Mouse (Mus musculus) liver, embryonic 14 days (tissue): Measurements from ENCODE around the gene 6030468B19Rik. TPM values are rescaled to one million over a fixed set of nuclear protein-coding genes. Genes with fewer than 3 reads are reported as not detected.

ENCODE experiments used
- polyA plus RNA-seq: library from polyadenylated mRNA; depleted of rRNA; stranded (reverse); fragments of >200 nt; gene quantifications from 2 replicates; pipeline ENCODE4 v1.2.3, GENCODE M21; 2012; rRNA removed

Gene 6030468B19Rik
- polyA plus RNA-seq, result 76.6 and 99.3 TPM in 2 replicates

GRCm38 (mm10) chr11:117797511-117798159 is at the start of gene 6030468B19Rik:
TSS of gene 6030468B19Rik (plus strand) at chr11:117797660.

GRCm38 (mm10) chr11:117781993-117782704 is 15.3 kb upstream of the 6030468B19Rik start, which contains the start of the genes Tmc8 and Tmc6:
TSS of gene Tmc8 (plus strand) at chr11:117782076.
TSS of gene Tmc6 (minus strand) at chr11:117782198.

GRCm38 (mm10) chr11:117809407-117810311 is 12.2 kb downstream of the 6030468B19Rik start, which contains the start of the genes Gm20708 and Syngr2:
TSS of gene Gm20708 (plus strand) at chr11:117809668.
TSS of gene Syngr2 (plus strand) at chr11:117809668.

GRCm38 (mm10) chr11:117825333-117826101 is 28.1 kb downstream of the 6030468B19Rik start, which contains the start of the genes Afmid and Tk1:
TSS of gene Afmid (plus strand) at chr11:117825924.
TSS of gene Tk1 (minus strand) at chr11:117826092.

GRCm38 (mm10) chr11:117848985-117849671 is 51.7 kb downstream of the 6030468B19Rik start, which contains the start of gene Birc5:
TSS of gene Birc5 (plus strand) at chr11:117849251.

Other genes starting within 250 kb of the 6030468B19Rik start
- 3.4 and 3.6 TPM in 2 replicates for gene Tnrc6c, start 143.4 kb upstream of the 6030468B19Rik start, polyA plus RNA-seq
- gene Tmc8, start 15.6 kb upstream of the 6030468B19Rik start, polyA plus RNA-seq, result 21.0 and 30.8 TPM in 2 replicates
- 46.8 and 53.2 TPM in 2 replicates for gene Tmc6, start 15.5 kb upstream of the 6030468B19Rik start, polyA plus RNA-seq
- 0.02 TPM in 1 of 2 replicates, not detected in the other for gene Gm20708, start 12.0 kb downstream of the 6030468B19Rik start, polyA plus RNA-seq
- 31.2 and 42.0 TPM in 2 replicates for gene Syngr2, start 12.0 kb downstream of the 6030468B19Rik start, polyA plus RNA-seq
- gene Afmid, start 28.3 kb downstream of the 6030468B19Rik start, polyA plus RNA-seq, result 7.4 and 8.4 TPM in 2 replicates
- gene Tk1, start 28.4 kb downstream of the 6030468B19Rik start, polyA plus RNA-seq, result 124 and 146 TPM in 2 replicates
- gene Birc5, start 51.6 kb downstream of the 6030468B19Rik start, polyA plus RNA-seq, result 186 and 213 TPM in 2 replicates
- gene Tmem235, start 63.1 kb downstream of the 6030468B19Rik start, polyA plus RNA-seq, result 0.02 TPM in 1 of 2 replicates, not detected in the other
- 1.3 and 1.4 TPM in 2 replicates for gene Tha1, start 75.8 kb downstream of the 6030468B19Rik start, polyA plus RNA-seq
- 6.8 and 8.0 TPM in 2 replicates for gene Socs3, start 172.4 kb downstream of the 6030468B19Rik start, polyA plus RNA-seq
- gene Pgs1, start 188.6 kb downstream of the 6030468B19Rik start, polyA plus RNA-seq, result 11.4 and 13.1 TPM in 2 replicates